Mouse (Mus musculus) embryonic facial prominence, embryonic 11.5 days (tissue): ENCODE measurements around the gene Gm5169. TPM values are rescaled to one million over a fixed set of nuclear protein-coding genes. Genes with fewer than 3 reads are reported as not detected.
"Not testable (repeated sequence)": the region's sequence is repeated elsewhere in the genome, so short reads cannot be mapped to it uniquely, and the experiment has no call there.

ENCODE experiments used
- ATAC-seq: fragments of 200-750 bp; cut with Nextera tagmentation; replicated peaks from 2 replicates; pipeline ENCODE4 v1.8.0; 2017; ENCODE audit warnings: low read depth; ENCODE audit not compliant: insufficient number of reproducible peaks, low FRiP score, low TSS enrichment
- DNase-seq: peaks from one replicate; pipeline ENCODE4 v3.0.0-alpha.2; 2015; ENCODE audit warnings: low spot score
- H3K27ac ChIP-seq: fragments of 300-500 bp; sonication (generic); replicated peaks from 2 replicates; pipeline ENCODE4 v1.5.1; 2014; ENCODE audit warnings: mild to moderate bottlenecking, low read depth, low read length, control low read depth
- H3K27me3 ChIP-seq: fragments of 300-500 bp; sonication (generic); 2 replicates; pipeline ENCODE4 v1.6.1; 2014; ENCODE audit warnings: mild to moderate bottlenecking, low read length, moderate library complexity, mixed read lengths; ENCODE audit not compliant: control insufficient read depth, insufficient read depth
- H3K36me3 ChIP-seq: fragments of 300-500 bp; sonication (generic); replicated peaks from 2 replicates; pipeline ENCODE4 v1.6.1; 2014; ENCODE audit warnings: low read depth, mild to moderate bottlenecking, low read length, moderate library complexity, mixed read lengths; ENCODE audit not compliant: control insufficient read depth, insufficient read depth
- H3K4me1 ChIP-seq: fragments of 300-500 bp; sonication (generic); 2 replicates; pipeline ENCODE4 v1.6.1; 2014; ENCODE audit warnings: low read length, mixed read lengths; ENCODE audit not compliant: control insufficient read depth, insufficient read depth
- H3K4me2 ChIP-seq: fragments of 300-500 bp; sonication (generic); 2 replicates; pipeline ENCODE4 v1.6.1; 2014; ENCODE audit warnings: low read depth, mild to moderate bottlenecking, control low read depth, low read length, moderate library complexity
- H3K4me3 ChIP-seq: fragments of 300-500 bp; sonication (generic); 2 replicates; pipeline ENCODE4 v1.5.1; 2014; ENCODE audit warnings: low read depth, low read length, control low read depth
- H3K9ac ChIP-seq: fragments of 300-500 bp; sonication (generic); replicated peaks from 2 replicates; pipeline ENCODE4 v1.6.1; 2014; ENCODE audit warnings: mild to moderate bottlenecking, control low read depth, low read length
- H3K9me3 ChIP-seq: fragments of 300-500 bp; sonication (generic); replicated peaks from 2 replicates; pipeline ENCODE4 v1.6.1; 2016; ENCODE audit warnings: mild to moderate bottlenecking, low read length, inconsistent platforms, mixed read lengths; ENCODE audit not compliant: control insufficient read depth
- WGBS: fragments of 180-500 bp; shearing (Covaris S2); extraction: QIAGEN DNeasy Blood & Tissue Kit; methylation state at CpG from one replicate; pipeline ENCODE4 v1.1.7; 2014; 5-methylcytosine and 5-hydroxymethylcytosine counted together
- polyA plus RNA-seq: library from polyadenylated mRNA; unstranded; fragments of >200 nt; fragmentation: Nextera tagmentation; extraction: Ambion mirVana; gene quantifications from 2 replicates; pipeline ENCODE4 v1.2.1, GENCODE M21; 2014

Gm5169 gene
- polyA plus RNA-seq = not detected in 2 replicates

GRCm38 (mm10) chrX:25301355-25301754, at the start of gene Gm5169:
TSS of gene Gm5169 (minus strand) at chrX:25301455.
- DNase-seq, H3K4me2 ChIP-seq, H3K9ac ChIP-seq, H3K27me3 ChIP-seq, H3K36me3 ChIP-seq, H3K27ac ChIP-seq, H3K9me3 ChIP-seq, H3K4me3 ChIP-seq, H3K4me1 ChIP-seq, ATAC-seq: not testable (repeated sequence)
- WGBS = no CpG with 5 or more reads among the region's 6 CpGs

GRCm38 (mm10) chrX:25347424-25347823, 46.2 kb upstream of the Gm5169 start:
- H3K36me3 ChIP-seq, H3K4me1 ChIP-seq, ATAC-seq, H3K4me2 ChIP-seq, DNase-seq, H3K4me3 ChIP-seq, H3K9ac ChIP-seq, H3K27me3 ChIP-seq, H3K9me3 ChIP-seq, H3K27ac ChIP-seq: not testable (repeated sequence)
- 94% methylated on average over 12 of the region's 15 CpGs for WGBS
